Mouse (Mus musculus): ENCODE data around the gene Frzb. TPM values are rescaled to one million over a fixed set of nuclear protein-coding genes. Genes with fewer than 3 reads are reported as not detected.
A peak's percentile ranks its signal among the peaks of the same experiment; 100 is the strongest.

Gene Frzb
- polyA plus RNA-seq, 1 experiment from 2014 or later: 2.2 TPM

DNA sequence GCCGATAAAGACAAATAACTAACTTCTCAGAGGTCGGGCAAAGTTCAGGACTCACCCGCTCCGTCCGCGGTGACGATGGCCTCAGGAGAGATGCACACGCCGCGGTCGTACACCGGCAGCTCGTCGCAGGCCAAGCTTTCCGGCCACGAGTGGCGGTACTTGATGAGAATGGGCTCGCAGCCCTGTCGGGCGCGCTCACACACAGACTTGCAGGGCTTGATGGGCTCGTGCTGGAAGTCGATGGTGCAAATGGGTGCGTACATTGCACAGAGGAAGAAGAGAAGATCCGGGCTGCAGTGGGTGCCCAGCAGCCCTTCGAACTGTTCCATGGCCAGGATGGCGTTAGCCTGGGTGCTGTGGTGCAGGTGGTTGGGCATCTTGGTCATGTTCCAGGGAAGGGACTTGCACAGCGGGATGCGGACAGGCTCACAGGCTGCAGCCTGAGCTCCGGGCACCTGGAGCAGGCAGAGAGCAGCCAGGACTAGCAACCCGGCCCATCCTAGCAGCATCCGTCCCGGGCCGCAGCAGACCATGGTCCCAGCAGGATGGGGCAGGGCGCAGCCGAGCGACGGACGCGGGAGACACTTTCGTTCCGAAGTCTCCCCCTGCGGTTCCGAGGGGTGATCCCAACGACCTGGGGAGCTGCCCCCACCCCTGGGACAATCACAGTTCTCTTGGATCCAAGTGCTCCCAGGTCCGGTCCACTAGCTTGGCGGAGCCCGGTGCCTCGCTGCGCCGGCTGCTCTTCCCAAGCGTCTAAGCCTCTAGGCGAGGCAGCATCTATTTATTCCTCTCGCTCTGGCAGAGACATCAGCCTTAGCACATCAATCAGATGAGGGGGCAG, 895 bp downstream of the Frzb start:
- Histone ChIP-seq H3K27ac (ENCODE audit: low read length) (no peak overlapping the region), H3K4me2 (ENCODE audit: low read length) (peak overlapping the region; percentile 100), H3K4me3 (ENCODE audit: low read depth, low read length) (peak overlapping the region; percentile 64), H3K9me3 (replicated peaks; ENCODE audit: control insufficient read depth, low read length, poor library complexity, severe bottlenecking) (no peaks in the 10 kb centered on the region), H3K9ac (ENCODE audit: low read depth, low read length) (peak overlapping the region; percentile 69), H3K4me1 (ENCODE audit: control insufficient read depth, insufficient read depth, low read length) (peaks cover 14% of the 10 kb centered on the region; the same call in 1 of the 2 replicates), H3K27me3 (ENCODE audit: control insufficient read depth, insufficient read depth, low read depth, low read length) (peaks cover 11% of the 10 kb centered on the region), H3K36me3 (ENCODE audit: control insufficient read depth, insufficient read depth, low read length) (no peaks in the 10 kb centered on the region)
- ATAC-seq: peak; percentile 70
- under 1% methylated on average over 54 of the region's 54 CpGs for WGBS

DNA sequence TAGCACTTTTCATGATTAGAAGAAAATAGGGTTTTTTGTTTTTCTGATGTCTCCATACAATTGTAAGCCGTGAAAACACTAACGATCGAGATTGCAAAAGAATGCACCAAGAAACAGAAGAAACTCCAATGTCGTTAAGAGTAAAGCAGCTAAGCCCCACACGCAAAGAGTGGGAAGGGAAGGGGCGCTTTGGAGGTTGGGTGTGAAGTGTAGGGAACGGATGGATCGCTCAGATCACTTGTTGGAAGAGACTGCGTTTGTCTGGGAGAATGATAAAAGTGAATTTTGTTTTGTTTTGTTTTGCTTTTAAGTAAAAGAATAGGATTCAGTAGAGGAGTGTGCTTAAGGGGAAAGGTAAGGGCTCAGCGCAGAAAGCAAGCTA, 1.5 kb downstream of the Frzb start:
- Histone ChIP-seq H3K9ac (ENCODE audit: low read depth, low read length) (peak overlapping the region; percentile 69), H3K4me3 (ENCODE audit: low read depth, low read length) (peak overlapping the region; percentile 64), H3K27ac (ENCODE audit: low read length) (no peak overlapping the region), H3K9me3 (replicated peaks; ENCODE audit: control insufficient read depth, low read length, poor library complexity, severe bottlenecking) (no peaks in the 10 kb centered on the region), H3K27me3 (ENCODE audit: control insufficient read depth, insufficient read depth, low read depth, low read length) (peaks cover 11% of the 10 kb centered on the region), H3K4me1 (ENCODE audit: control insufficient read depth, insufficient read depth, low read length) (peaks cover 14% of the 10 kb centered on the region; the same call in 1 of the 2 replicates), H3K4me2 (ENCODE audit: low read length) (peak overlapping the region; percentile 100), H3K36me3 (ENCODE audit: control insufficient read depth, insufficient read depth, low read length) (no peaks in the 10 kb centered on the region)
- WGBS: 4% methylated on average over 10 of the region's 10 CpGs
- no peak for ATAC-seq

GRCm38 (mm10) chr2:80445491-80445890, 1.9 kb downstream of the Frzb start:
- Histone ChIP-seq H3K4me3 (ENCODE audit: low read depth, low read length) (no peak overlapping the region), H3K9ac (ENCODE audit: low read depth, low read length) (no peak overlapping the region), H3K27ac (ENCODE audit: low read length) (no peak overlapping the region), H3K9me3 (replicated peaks; ENCODE audit: control insufficient read depth, low read length, poor library complexity, severe bottlenecking) (no peaks in the 10 kb centered on the region), H3K4me2 (ENCODE audit: low read length) (no peak overlapping the region), H3K4me1 (ENCODE audit: control insufficient read depth, insufficient read depth, low read length) (peaks cover 14% of the 10 kb centered on the region; the same call in 1 of the 2 replicates), H3K27me3 (ENCODE audit: control insufficient read depth, insufficient read depth, low read depth, low read length) (peaks cover 11% of the 10 kb centered on the region), H3K36me3 (ENCODE audit: control insufficient read depth, insufficient read depth, low read length) (no peaks in the 10 kb centered on the region)
- WGBS: 49% methylated on average over 10 of the region's 10 CpGs
- no peak for ATAC-seq

- H3K4me2 ChIP-seq (ENCODE audit: low read length): no peak overlapping the region
- H3K9me3 ChIP-seq (replicated peaks; ENCODE audit: control insufficient read depth, low read length, poor library complexity, severe bottlenecking): no peaks in the 10 kb centered on the region
- H3K9ac ChIP-seq (ENCODE audit: low read depth, low read length): no peak overlapping the region
- no peaks in the 10 kb centered on the region for H3K36me3 ChIP-seq (ENCODE audit: control insufficient read depth, insufficient read depth, low read length)
- H3K27me3 ChIP-seq (ENCODE audit: control insufficient read depth, insufficient read depth, low read depth, low read length): peaks cover 11% of the 10 kb centered on the region
- ATAC-seq: no peak
- H3K27ac ChIP-seq (ENCODE audit: low read length): no peak overlapping the region
- WGBS: 73% methylated on average over 14 of the region's 14 CpGs
- H3K4me1 ChIP-seq (ENCODE audit: control insufficient read depth, insufficient read depth, low read length): peaks cover 14% of the 10 kb centered on the region; the same call in 1 of the 2 replicates
- H3K4me3 ChIP-seq (ENCODE audit: low read depth, low read length): no peak overlapping the region
Observed at GRCm38 (mm10) chr2:80444418-80445365, 2.7 kb downstream of the Frzb start.

GRCm38 (mm10) chr2:80443962-80444361, 3.5 kb downstream of the Frzb start:
- Histone ChIP-seq H3K36me3 (ENCODE audit: control insufficient read depth, insufficient read depth, low read length) (no peaks in the 10 kb centered on the region), H3K27me3 (ENCODE audit: control insufficient read depth, insufficient read depth, low read depth, low read length) (peaks cover 11% of the 10 kb centered on the region), H3K4me3 (ENCODE audit: low read depth, low read length) (no peak overlapping the region), H3K4me1 (ENCODE audit: control insufficient read depth, insufficient read depth, low read length) (peaks cover 14% of the 10 kb centered on the region; the same call in 1 of the 2 replicates), H3K4me2 (ENCODE audit: low read length) (no peak overlapping the region), H3K27ac (ENCODE audit: low read length) (no peak overlapping the region), H3K9ac (ENCODE audit: low read depth, low read length) (no peak overlapping the region), H3K9me3 (replicated peaks; ENCODE audit: control insufficient read depth, low read length, poor library complexity, severe bottlenecking) (no peaks in the 10 kb centered on the region)
- ATAC-seq: no peak
- WGBS: 85% methylated on average over 2 of the region's 2 CpGs

DNA sequence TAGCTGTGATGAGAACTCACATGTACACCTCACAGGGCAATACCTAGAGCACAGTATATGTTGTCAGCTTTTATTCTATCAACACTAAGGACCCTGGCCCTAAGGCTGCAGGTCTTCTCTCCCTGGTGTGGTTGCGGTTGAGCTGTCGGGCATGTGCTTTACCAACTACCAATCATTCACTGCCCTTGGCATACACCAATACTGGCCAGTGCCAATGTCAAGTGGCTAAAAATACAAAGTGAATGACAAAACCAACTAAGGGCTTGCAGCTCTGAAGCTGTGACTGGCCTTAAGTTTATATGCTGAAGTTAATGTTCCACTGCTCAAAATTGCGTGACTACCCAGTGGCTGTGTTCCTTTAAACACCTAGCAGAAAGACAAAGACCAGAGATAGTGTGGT, 6.0 kb downstream of the Frzb start:
- peaks cover 6% of the 10 kb centered on the region; the same call in 1 of the 2 replicates for H3K4me1 ChIP-seq (ENCODE audit: control insufficient read depth, insufficient read depth, low read length)
- 94% methylated on average over 3 of the region's 3 CpGs for WGBS
- H3K4me2 ChIP-seq (ENCODE audit: low read length): no peak overlapping the region
- peaks cover 11% of the 10 kb centered on the region for H3K27me3 ChIP-seq (ENCODE audit: control insufficient read depth, insufficient read depth, low read depth, low read length)
- H3K27ac ChIP-seq (ENCODE audit: low read length): no peak overlapping the region
- no peak for ATAC-seq
- H3K36me3 ChIP-seq (ENCODE audit: control insufficient read depth, insufficient read depth, low read length): no peaks in the 10 kb centered on the region
- no peak overlapping the region for H3K9ac ChIP-seq (ENCODE audit: low read depth, low read length)
- H3K4me3 ChIP-seq (ENCODE audit: low read depth, low read length): no peak overlapping the region
- H3K9me3 ChIP-seq (replicated peaks; ENCODE audit: control insufficient read depth, low read length, poor library complexity, severe bottlenecking): no peaks in the 10 kb centered on the region

- no peak overlapping the region for H3K27ac ChIP-seq (ENCODE audit: low read length)
- H3K4me2 ChIP-seq (ENCODE audit: low read length): no peak overlapping the region
- no peaks in the 10 kb centered on the region for H3K9me3 ChIP-seq (replicated peaks; ENCODE audit: control insufficient read depth, low read length, poor library complexity, severe bottlenecking)
- H3K36me3 ChIP-seq (ENCODE audit: control insufficient read depth, insufficient read depth, low read length): no peaks in the 10 kb centered on the region
- no peaks in the 10 kb centered on the region for H3K27me3 ChIP-seq (ENCODE audit: control insufficient read depth, insufficient read depth, low read depth, low read length)
- 45% methylated on average over 3 of the region's 3 CpGs for WGBS
- peak; percentile 32; the same call in 1 of the 2 replicates for ATAC-seq
- no peaks in the 10 kb centered on the region for H3K4me1 ChIP-seq (ENCODE audit: control insufficient read depth, insufficient read depth, low read length)
- H3K9ac ChIP-seq (ENCODE audit: low read depth, low read length): no peak overlapping the region
- no peak overlapping the region for H3K4me3 ChIP-seq (ENCODE audit: low read depth, low read length)
Observed at GRCm38 (mm10) chr2:80438854-80439253, 8.6 kb downstream of the Frzb start.

- Histone ChIP-seq H3K4me1 (ENCODE audit: control insufficient read depth, insufficient read depth, low read length) (no peaks in the 10 kb centered on the region), H3K4me3 (ENCODE audit: low read depth, low read length) (no peak overlapping the region), H3K27me3 (ENCODE audit: control insufficient read depth, insufficient read depth, low read depth, low read length) (no peaks in the 10 kb centered on the region), H3K36me3 (ENCODE audit: control insufficient read depth, insufficient read depth, low read length) (no peaks in the 10 kb centered on the region), H3K27ac (ENCODE audit: low read length) (no peak overlapping the region), H3K9me3 (replicated peaks; ENCODE audit: control insufficient read depth, low read length, poor library complexity, severe bottlenecking) (no peaks in the 10 kb centered on the region), H3K4me2 (ENCODE audit: low read length) (no peak overlapping the region), H3K9ac (ENCODE audit: low read depth, low read length) (no peak overlapping the region)
- no peak for ATAC-seq
- WGBS: 40% methylated on average over 2 of the region's 2 CpGs
Observed at GRCm38 (mm10) chr2:80437401-80437800, 10.0 kb downstream of the Frzb start.
